Mouse (Mus musculus): ENCODE measurements around the gene Lrrc57.

- peak; percentile 57 for TF ChIP-seq CTCF (IDR thresholded peaks at IDR 0.05; ENCODE audit: low read depth)
- no peak for TF ChIP-seq EP300 (IDR thresholded peaks at IDR 0.05; ENCODE audit: low read depth)
Measured at GRCm38 (mm10) chr2:120606021-120606690, 3.2 kb downstream of the Lrrc57 start.
